Mouse (Mus musculus): ENCODE measurements around the gene Oas1a. TPM values are rescaled to one million over a fixed set of nuclear protein-coding genes. Genes with fewer than 3 reads are reported as not detected.
"Not testable (repeated sequence)": the region's sequence is repeated elsewhere in the genome, so short reads cannot be mapped to it uniquely, and the experiment has no call there.

Gene Oas1a
- polyA plus RNA-seq, 1 experiment from 2014 or later: 2.2 TPM

DNA sequence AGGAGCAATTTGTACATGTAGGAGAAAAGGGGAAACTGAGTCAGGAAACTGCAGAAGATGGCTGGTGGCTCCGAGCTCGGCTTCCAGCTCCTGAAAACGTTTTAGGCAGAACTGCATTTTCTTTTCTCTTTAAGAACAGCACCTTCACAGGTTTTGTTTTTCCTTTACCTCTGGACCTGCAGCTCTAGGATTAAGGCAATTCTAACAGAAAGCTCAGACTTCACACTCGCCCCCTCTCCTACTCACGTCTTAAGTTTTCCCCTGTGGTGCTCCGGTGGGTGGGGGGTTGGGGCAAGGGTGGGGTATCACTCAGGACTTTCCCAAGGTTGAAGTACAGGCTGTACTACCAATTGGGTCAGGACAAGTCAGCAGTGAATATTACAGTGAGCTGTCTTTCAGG is 19.5 kb downstream of the Oas1a start:
- 53% methylated on average over 6 of the region's 6 CpGs for WGBS
- H3K27me3 ChIP-seq (ENCODE audit: control insufficient read depth, insufficient read depth, low read length): no peaks in the 10 kb centered on the region

DNA sequence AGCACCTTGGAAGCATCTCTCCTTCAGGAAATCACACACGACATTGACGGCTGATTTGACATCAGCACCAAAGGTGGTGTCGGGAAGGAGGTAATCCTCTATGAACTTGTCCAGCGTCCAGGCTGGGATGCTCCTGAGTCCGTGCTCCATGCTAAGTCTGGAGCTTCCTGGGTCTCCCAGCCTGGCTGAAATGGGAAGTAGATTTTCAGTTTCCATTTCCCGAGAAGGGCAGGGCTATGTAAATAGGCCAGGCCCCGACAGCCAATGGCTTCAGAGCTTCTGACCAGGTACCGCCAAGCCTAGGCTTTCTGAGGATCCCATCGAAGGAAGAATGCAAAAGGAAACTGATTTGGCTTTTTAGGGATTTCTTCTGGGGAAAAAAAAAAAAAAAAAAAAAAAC is 19.9 kb downstream of the Oas1a start, which contains the start of gene Oas1g:
TSS of gene Oas1g (minus strand) at position 201 of the 400 bp plus-strand sequence.
- not testable (repeated sequence) for ATAC-seq (ENCODE audit: low FRiP score, low TSS enrichment); H3K4me2 ChIP-seq (replicated peaks; ENCODE audit: low read depth, low read length); H3K9me3 ChIP-seq (ENCODE audit: control insufficient read depth, low read length)

More for the DNA sequence above, 19.5 kb downstream of the Oas1a start:
- ATAC-seq (ENCODE audit: low FRiP score, low TSS enrichment): no peak
- Histone ChIP-seq H3K4me3 (ENCODE audit: low read length) (no peak overlapping the region), H3K4me2 (replicated peaks; ENCODE audit: low read depth, low read length) (no peak overlapping the region), H3K27ac (ENCODE audit: low read depth, low read length) (no peak overlapping the region), H3K9ac (ENCODE audit: low read depth, low read length) (no peak overlapping the region), H3K4me1 (ENCODE audit: control insufficient read depth, insufficient read depth, low read length) (no peaks in the 10 kb centered on the region), H3K36me3 (ENCODE audit: control insufficient read depth, insufficient read depth, low read length) (no peaks in the 10 kb centered on the region), H3K9me3 (ENCODE audit: control insufficient read depth, low read length) (no peaks in the 10 kb centered on the region)

DNA sequence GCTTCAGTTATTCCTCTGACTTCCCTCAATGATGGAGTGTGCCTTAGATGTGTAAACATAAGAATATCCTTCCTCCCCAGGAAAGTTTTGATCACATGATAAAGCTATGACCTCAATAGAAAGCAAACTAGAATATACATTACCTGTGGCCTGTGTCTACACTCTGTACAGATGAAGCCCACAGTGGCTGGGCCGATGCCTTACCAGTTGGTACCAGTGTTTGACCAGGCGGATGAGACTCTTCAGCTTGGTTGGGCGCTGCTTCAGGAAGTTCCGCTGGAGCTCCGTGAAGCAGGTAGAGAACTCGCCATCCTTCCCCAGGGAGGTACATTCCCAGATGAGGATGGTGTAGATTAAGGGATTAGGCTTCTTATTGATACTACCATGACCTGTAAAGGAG is 25.6 kb downstream of the Oas1a start:
- not testable (repeated sequence) for ATAC-seq (ENCODE audit: low FRiP score, low TSS enrichment); H3K4me2 ChIP-seq (replicated peaks; ENCODE audit: low read depth, low read length); H3K4me1 ChIP-seq (ENCODE audit: control insufficient read depth, insufficient read depth, low read length); H3K27ac ChIP-seq (ENCODE audit: low read depth, low read length); H3K9ac ChIP-seq (ENCODE audit: low read depth, low read length); H3K27me3 ChIP-seq (ENCODE audit: control insufficient read depth, insufficient read depth, low read length); H3K4me3 ChIP-seq (ENCODE audit: low read length); H3K36me3 ChIP-seq (ENCODE audit: control insufficient read depth, insufficient read depth, low read length); H3K9me3 ChIP-seq (ENCODE audit: control insufficient read depth, low read length)
- 89% methylated on average over 6 of the region's 6 CpGs for WGBS

More for the DNA sequence above, 19.9 kb downstream of the Oas1a start, which contains the start of gene Oas1g:
- not testable (repeated sequence) for H3K36me3 ChIP-seq (ENCODE audit: control insufficient read depth, insufficient read depth, low read length); H3K27ac ChIP-seq (ENCODE audit: low read depth, low read length); H3K4me3 ChIP-seq (ENCODE audit: low read length); H3K9ac ChIP-seq (ENCODE audit: low read depth, low read length); H3K27me3 ChIP-seq (ENCODE audit: control insufficient read depth, insufficient read depth, low read length); H3K4me1 ChIP-seq (ENCODE audit: control insufficient read depth, insufficient read depth, low read length)
- WGBS: 21% methylated on average over 6 of the region's 9 CpGs

DNA sequence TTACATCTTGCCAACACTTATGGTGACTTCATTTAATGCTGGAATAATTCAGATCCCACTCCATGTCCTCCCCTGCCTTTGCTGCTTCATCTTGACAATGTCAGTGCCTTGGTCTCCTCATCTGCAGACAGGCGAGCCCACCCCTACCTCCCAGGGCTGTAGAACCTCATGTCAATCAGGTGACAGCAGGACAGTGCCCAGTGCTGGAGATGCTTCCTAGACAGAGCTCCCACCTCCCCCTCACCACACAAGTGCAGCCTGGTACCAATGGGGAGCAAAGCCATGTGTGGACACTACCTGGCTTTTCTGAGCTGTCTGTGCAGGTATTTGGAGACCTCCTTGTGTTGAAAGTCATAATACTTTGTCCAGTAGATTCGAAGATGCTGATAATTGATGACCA is 28.5 kb downstream of the Oas1a start:
- not testable (repeated sequence) for H3K4me1 ChIP-seq (ENCODE audit: control insufficient read depth, insufficient read depth, low read length); H3K9ac ChIP-seq (ENCODE audit: low read depth, low read length); H3K27me3 ChIP-seq (ENCODE audit: control insufficient read depth, insufficient read depth, low read length); ATAC-seq (ENCODE audit: low FRiP score, low TSS enrichment); H3K27ac ChIP-seq (ENCODE audit: low read depth, low read length); H3K4me2 ChIP-seq (replicated peaks; ENCODE audit: low read depth, low read length); H3K9me3 ChIP-seq (ENCODE audit: control insufficient read depth, low read length); H3K36me3 ChIP-seq (ENCODE audit: control insufficient read depth, insufficient read depth, low read length); H3K4me3 ChIP-seq (ENCODE audit: low read length)
- 56% methylated on average over 2 of the region's 2 CpGs for WGBS

DNA sequence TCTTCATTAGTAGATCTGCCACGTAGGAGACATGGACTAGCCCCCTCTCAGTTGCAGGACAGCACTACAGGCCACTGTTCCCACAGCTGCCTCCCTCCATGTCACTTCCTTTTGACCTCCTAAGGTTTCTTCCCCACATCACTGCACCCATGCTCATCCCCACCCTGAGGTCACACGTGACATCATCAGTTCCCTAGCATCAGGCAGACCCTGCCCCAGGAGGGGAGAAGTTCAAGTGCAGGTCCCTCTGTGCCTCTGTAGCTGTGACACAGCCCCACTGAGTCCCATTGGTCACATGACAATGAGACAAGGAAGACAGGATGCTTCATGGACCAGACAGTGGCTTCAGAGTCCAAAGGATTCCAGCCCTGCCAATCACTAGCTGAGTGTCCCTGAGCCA is 29.9 kb downstream of the Oas1a start:
- H3K9me3 ChIP-seq (ENCODE audit: control insufficient read depth, low read length); H3K4me2 ChIP-seq (replicated peaks; ENCODE audit: low read depth, low read length); ATAC-seq (ENCODE audit: low FRiP score, low TSS enrichment); H3K9ac ChIP-seq (ENCODE audit: low read depth, low read length); H3K27ac ChIP-seq (ENCODE audit: low read depth, low read length); H3K4me1 ChIP-seq (ENCODE audit: control insufficient read depth, insufficient read depth, low read length); H3K4me3 ChIP-seq (ENCODE audit: low read length); H3K27me3 ChIP-seq (ENCODE audit: control insufficient read depth, insufficient read depth, low read length); H3K36me3 ChIP-seq (ENCODE audit: control insufficient read depth, insufficient read depth, low read length): not testable (repeated sequence)
- WGBS: 76% methylated on average over 2 of the region's 2 CpGs

DNA sequence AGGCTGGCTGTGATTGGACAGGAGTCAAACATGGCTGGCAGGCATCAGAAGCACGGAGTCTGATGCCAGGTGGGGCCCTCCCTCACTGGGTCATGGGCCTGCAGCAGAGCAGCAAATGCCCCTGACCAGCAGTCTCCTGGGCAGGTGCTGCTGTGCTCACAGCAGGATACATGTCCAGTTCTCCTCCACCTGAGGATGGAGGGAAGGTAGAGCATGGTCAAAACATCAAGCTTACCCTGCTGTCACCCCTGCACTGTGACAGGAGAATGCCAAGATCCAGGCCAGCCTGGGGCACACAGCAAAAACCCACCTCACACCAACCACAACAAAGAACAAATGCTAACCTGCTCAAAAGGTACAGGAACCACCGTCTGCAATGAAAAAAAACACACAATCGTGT is 30.5 kb downstream of the Oas1a start:
- not testable (repeated sequence) for H3K9ac ChIP-seq (ENCODE audit: low read depth, low read length)

DNA sequence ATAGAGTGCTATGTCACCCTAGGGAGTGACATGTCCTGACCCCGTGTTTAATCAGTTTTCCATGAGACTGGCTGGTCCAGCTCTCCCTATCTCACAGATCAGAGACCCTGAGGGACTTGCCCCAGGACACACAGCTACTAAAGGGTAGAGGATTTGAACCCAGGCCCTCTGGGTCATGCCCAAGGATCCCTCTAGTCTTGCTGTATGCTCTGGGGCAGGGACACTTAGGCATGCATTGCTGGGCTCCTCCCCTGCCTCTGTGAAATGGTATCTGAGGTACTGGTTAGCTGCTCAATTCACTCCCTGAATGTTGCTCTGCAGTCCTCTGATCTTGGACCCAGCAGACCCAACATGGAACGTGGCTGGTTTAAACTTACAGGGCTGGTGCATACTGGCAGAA is 35.9 kb downstream of the Oas1a start:
- H3K27me3 ChIP-seq (ENCODE audit: control insufficient read depth, insufficient read depth, low read length): no peaks in the 10 kb centered on the region
- H3K9me3 ChIP-seq (ENCODE audit: control insufficient read depth, low read length): no peaks in the 10 kb centered on the region
- no peak overlapping the region for H3K27ac ChIP-seq (ENCODE audit: low read depth, low read length)
- H3K4me1 ChIP-seq (ENCODE audit: control insufficient read depth, insufficient read depth, low read length): no peaks in the 10 kb centered on the region
- ATAC-seq (ENCODE audit: low FRiP score, low TSS enrichment): no peak
- H3K4me2 ChIP-seq (replicated peaks; ENCODE audit: low read depth, low read length): no peak overlapping the region
- H3K36me3 ChIP-seq (ENCODE audit: control insufficient read depth, insufficient read depth, low read length): no peaks in the 10 kb centered on the region
- 27% methylated on average over 2 of the region's 2 CpGs for WGBS
- no peak overlapping the region for H3K4me3 ChIP-seq (ENCODE audit: low read length)
- no peak overlapping the region for H3K9ac ChIP-seq (ENCODE audit: low read depth, low read length)

More for the DNA sequence above, 30.5 kb downstream of the Oas1a start:
- H3K4me2 ChIP-seq (replicated peaks; ENCODE audit: low read depth, low read length); H3K27ac ChIP-seq (ENCODE audit: low read depth, low read length); ATAC-seq (ENCODE audit: low FRiP score, low TSS enrichment); H3K4me3 ChIP-seq (ENCODE audit: low read length); H3K36me3 ChIP-seq (ENCODE audit: control insufficient read depth, insufficient read depth, low read length); H3K9me3 ChIP-seq (ENCODE audit: control insufficient read depth, low read length); H3K27me3 ChIP-seq (ENCODE audit: control insufficient read depth, insufficient read depth, low read length); H3K4me1 ChIP-seq (ENCODE audit: control insufficient read depth, insufficient read depth, low read length): not testable (repeated sequence)
- WGBS: 72% methylated on average over 2 of the region's 3 CpGs

DNA sequence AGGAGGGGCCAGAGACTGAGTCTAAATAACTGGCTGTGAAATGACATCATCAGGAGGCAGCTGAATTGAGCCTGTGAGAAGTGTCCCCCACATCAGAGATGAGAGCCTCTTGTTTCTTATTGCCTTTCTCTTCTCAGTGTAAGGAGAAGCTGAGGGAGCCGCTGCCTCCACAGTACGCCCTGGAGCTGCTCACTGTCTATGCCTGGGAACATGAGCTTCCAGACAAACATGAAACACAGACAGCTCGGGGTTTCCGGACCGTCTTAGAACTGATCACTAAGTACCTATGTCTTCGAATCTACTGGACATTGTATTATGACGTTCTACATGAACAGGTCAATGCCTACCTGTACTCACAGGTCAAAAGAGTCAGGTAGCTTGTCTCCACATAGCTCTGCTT is 36.5 kb downstream of the Oas1a start:
- Histone ChIP-seq H3K27ac (ENCODE audit: low read depth, low read length) (no peak overlapping the region), H3K9ac (ENCODE audit: low read depth, low read length) (no peak overlapping the region), H3K9me3 (ENCODE audit: control insufficient read depth, low read length) (no peaks in the 10 kb centered on the region), H3K36me3 (ENCODE audit: control insufficient read depth, insufficient read depth, low read length) (no peaks in the 10 kb centered on the region), H3K4me1 (ENCODE audit: control insufficient read depth, insufficient read depth, low read length) (no peaks in the 10 kb centered on the region), H3K4me2 (replicated peaks; ENCODE audit: low read depth, low read length) (no peak overlapping the region), H3K27me3 (ENCODE audit: control insufficient read depth, insufficient read depth, low read length) (no peaks in the 10 kb centered on the region), H3K4me3 (ENCODE audit: low read length) (no peak overlapping the region)
- no peak for ATAC-seq (ENCODE audit: low FRiP score, low TSS enrichment)
- WGBS: 54% methylated on average over 7 of the region's 7 CpGs

DNA sequence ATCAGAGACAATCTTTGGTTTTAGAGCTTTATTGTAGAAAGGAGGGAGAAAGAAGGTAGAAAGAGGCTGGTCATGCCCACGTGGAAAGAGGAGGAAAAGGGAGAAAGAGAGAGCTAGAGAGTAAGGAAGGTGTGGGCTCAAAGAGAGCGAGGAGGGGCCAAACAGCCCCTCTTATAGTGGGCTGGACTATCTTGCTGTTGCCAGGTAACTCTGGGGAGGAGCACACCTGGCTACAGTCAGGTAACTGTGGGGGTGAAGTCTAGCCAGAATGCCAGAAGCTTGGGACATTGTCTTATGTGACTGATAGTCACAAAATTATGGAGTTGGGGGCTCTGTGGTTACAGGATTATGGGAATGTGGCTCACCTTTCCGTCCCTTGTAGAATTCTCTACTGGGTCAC is 37.2 kb downstream of the Oas1a start:
- H3K9ac ChIP-seq (ENCODE audit: low read depth, low read length): no peak overlapping the region
- ATAC-seq (ENCODE audit: low FRiP score, low TSS enrichment): no peak
- no peak overlapping the region for H3K27ac ChIP-seq (ENCODE audit: low read depth, low read length)
- H3K9me3 ChIP-seq (ENCODE audit: control insufficient read depth, low read length): no peaks in the 10 kb centered on the region
- no peaks in the 10 kb centered on the region for H3K27me3 ChIP-seq (ENCODE audit: control insufficient read depth, insufficient read depth, low read length)
- no peaks in the 10 kb centered on the region for H3K36me3 ChIP-seq (ENCODE audit: control insufficient read depth, insufficient read depth, low read length)
- WGBS: 60% methylated on average over 3 of the region's 3 CpGs
- H3K4me3 ChIP-seq (ENCODE audit: low read length): no peak overlapping the region
- H3K4me2 ChIP-seq (replicated peaks; ENCODE audit: low read depth, low read length): no peak overlapping the region
- H3K4me1 ChIP-seq (ENCODE audit: control insufficient read depth, insufficient read depth, low read length): no peaks in the 10 kb centered on the region

Data from kidney, embryonic 14.5 days (tissue).